Mouse (Mus musculus) olfactory bulb, adult 2 months (tissue): ENCODE measurements around the gene Gm6583. TPM values are rescaled to one million over a fixed set of nuclear protein-coding genes. Genes with fewer than 3 reads are reported as not detected.

Experiments
- H3K27ac ChIP-seq: fragments of 200-500 bp; 2 replicates; pipeline ENCODE4 v1.5.1; 2012; ENCODE audit warnings: low read depth, low read length; ENCODE audit not compliant: insufficient read depth
- H3K4me1 ChIP-seq: fragments of 200-500 bp; 2 replicates; pipeline ENCODE4 v1.6.1; 2012; ENCODE audit warnings: low read length; ENCODE audit not compliant: control insufficient read depth, insufficient read depth
- H3K4me3 ChIP-seq: fragments of 200-500 bp; 2 replicates; pipeline ENCODE4 v1.5.1; 2012; ENCODE audit warnings: mild to moderate bottlenecking, low read depth, low read length, moderate library complexity; ENCODE audit not compliant: insufficient read depth
- CTCF ChIP-seq: fragments of 200-500 bp; IDR thresholded peaks from 2 replicates; pipeline ENCODE4 v1.5.1; 2012; ENCODE audit warnings: low read depth, mild to moderate bottlenecking, low read length, moderate library complexity; ENCODE audit not compliant: insufficient read depth
- POLR2A ChIP-seq: fragments of 200-500 bp; IDR thresholded peaks from 2 replicates; pipeline ENCODE4 v1.6.1; 2012; ENCODE audit warnings: mild to moderate bottlenecking, low read depth, low read length, moderate library complexity; ENCODE audit not compliant: insufficient read depth
- WGBS: fragments of 180-500 bp; shearing (Covaris S2); methylation state at CpG from one replicate; pipeline ENCODE4 v1.1.7; 2018; 5-methylcytosine and 5-hydroxymethylcytosine counted together
- polyA plus RNA-seq: library from polyadenylated mRNA; stranded (reverse); fragments of >200 nt; gene quantifications from 2 replicates; pipeline ENCODE4 v1.2.4, GENCODE M21; 2012; ENCODE audit warnings: low replicate concordance; ENCODE audit not compliant: missing spikeins, insufficient read depth, insufficient read length

Gene Gm6583
- polyA plus RNA-seq, 1 experiment: not detected

DNA sequence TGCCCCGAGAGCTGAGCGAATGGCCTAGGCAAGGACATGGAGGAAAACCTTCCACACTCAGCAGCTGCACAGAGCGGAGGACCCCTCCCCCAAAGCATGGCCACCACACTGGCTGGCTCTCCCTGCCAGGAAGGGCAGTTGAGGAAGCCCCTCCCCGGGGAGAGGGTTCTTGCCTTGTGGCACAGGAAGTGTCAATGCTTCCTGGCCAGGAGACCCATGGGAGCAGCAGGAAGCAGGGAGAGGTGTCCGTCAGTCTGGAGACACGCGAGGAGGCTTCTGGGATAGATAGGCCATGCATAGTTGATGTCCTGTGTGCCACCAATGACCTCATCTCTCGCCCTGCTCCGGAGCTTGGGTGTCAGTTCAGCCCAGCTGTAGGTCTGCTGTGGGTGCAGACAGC is 489 bp upstream of the Gm6583 start:
- no peaks in the 10 kb centered on the region for H3K4me1 ChIP-seq
- WGBS: 86% methylated on average over 9 of the region's 9 CpGs
- no peak overlapping the region for H3K27ac ChIP-seq
- TF ChIP-seq CTCF: no peak
- TF ChIP-seq POLR2A: no peak
- no peak overlapping the region for H3K4me3 ChIP-seq

DNA sequence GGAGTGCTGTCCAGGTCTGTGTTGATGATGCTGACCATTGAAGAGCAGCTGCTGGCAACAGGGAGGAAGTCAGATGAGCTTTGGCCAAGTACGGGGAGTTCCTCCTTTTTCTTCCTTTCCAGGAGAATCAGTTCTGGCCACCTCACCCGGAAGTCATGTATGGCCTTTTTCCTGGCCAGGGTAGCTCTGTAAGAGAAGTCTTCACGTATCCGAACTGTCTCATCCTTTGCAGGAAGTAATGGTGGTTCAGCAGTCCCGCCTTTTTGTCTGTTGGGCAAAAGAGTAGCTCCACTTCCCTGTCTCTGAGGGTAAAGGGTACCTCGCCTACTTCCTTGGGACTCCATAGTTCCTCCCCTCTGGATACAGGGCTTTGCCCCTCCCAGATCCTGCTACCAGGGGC is 340 bp downstream of the Gm6583 start:
- H3K4me1 ChIP-seq: no peaks in the 10 kb centered on the region
- no peak overlapping the region for H3K4me3 ChIP-seq
- TF ChIP-seq CTCF (no peak), POLR2A (no peak)
- WGBS: 94% methylated on average over 6 of the region's 6 CpGs
- H3K27ac ChIP-seq: no peak overlapping the region

DNA sequence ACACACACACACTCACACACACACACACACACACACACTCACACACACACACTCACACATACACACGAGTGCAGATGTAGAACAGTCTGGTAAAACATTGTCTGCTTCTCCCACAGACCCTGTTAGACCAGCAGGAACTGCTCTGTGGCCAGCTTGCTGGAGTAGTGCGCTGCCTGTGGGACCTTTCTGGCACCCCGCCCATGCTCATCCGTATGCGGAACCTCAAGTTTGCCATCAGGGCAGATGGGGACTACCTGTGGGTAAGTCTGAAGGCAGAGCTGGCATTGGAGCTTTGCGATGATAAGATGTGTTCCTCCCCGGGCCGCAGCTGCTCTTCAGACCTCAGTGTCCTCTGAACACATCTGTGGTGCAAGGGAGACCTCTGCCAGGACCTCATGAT is 6.7 kb downstream of the Gm6583 start:
- Histone ChIP-seq H3K27ac (no peak overlapping the region), H3K4me3 (no peak overlapping the region), H3K4me1 (peaks cover 15% of the 10 kb centered on the region)
- WGBS: 88% methylated on average over 8 of the region's 8 CpGs
- TF ChIP-seq CTCF (no peak), POLR2A (no peak)

DNA sequence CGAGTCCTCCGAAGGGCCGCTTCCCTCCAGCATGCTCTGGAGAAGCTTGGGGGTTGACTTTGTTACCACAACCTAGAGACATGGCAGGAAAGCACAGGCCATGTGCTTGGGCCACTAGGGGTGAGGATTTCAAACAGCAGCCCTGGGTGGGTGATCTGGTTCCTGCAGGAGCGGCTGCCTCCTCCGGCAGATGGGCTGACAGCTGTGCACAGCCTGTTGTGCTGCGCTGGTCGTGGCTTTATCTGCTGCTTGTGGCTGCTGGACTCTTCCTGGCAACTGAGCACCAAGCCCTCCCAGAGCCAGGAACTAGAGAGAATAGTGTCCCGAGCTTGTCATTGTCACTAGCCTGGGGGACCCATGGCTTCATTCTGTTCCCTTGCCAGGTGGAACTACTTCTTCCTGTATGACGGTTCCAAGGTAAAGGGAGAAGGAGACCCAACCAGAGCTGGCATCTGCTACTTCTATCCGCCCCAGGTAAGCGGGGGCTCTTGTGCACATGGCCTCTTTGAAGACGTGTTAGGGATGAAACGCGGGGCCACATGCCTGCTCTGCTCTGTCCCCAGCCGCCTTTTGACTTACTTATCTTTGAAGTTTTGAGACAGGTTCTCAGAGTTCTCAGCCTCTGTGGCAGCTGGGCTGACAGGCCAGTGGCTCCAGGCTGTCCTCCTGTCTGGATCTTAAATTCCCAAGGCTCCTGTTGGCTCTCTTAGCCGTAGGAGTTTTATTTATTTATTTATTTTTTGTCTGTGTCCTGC is 9.4 kb downstream of the Gm6583 start:
- WGBS: 87% methylated on average over 16 of the region's 16 CpGs
- Histone ChIP-seq H3K4me1 (peaks cover 15% of the 10 kb centered on the region), H3K4me3 (no peak overlapping the region), H3K27ac (no peak overlapping the region)
- TF ChIP-seq CTCF (no peak), POLR2A (no peak)

DNA sequence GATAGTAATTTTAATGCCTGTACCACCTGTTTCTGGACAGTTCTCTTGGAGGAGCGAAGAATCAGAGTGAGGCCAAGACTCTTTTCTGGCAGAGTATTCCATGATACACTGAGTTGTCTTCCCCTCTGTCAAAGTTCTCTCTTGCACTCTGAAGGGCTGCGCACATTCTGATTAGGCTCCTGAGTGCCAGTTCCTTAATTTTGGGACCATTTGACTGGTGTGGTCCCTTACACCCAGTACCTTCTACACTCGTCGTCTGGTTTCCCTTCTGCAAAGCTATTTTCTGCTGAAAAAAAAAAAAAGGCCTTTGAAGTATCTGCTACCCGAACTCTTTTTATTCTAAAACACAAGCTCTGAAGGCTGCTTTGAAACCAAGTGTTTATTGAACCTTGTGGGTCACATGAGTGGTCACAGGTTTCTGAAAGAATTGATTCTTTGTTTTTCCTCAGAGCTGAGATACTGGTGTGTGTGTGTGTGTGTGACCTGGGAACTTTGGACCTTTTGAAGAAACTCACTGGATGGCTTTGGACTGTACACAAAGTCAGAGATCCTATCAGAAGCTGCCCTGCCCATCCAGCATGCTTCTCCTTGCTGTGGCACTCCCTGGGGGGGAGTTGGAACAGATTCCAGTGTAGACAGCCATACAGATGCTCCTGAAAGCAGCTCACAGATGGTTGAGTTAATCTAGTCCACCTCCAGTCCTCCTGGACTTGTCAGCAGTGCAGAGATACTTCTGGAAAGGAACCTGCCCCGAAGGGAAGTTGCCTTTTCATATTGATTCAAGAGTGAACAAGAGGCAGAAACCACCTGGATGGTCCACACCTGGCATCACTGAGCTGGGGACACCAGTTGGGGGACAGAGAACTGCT is 11.5 kb downstream of the Gm6583 start:
- H3K4me3 ChIP-seq: no peak overlapping the region
- WGBS: 57% methylated on average over 6 of the region's 6 CpGs
- TF ChIP-seq CTCF (no peak), POLR2A (no peak)
- peaks cover 17% of the 10 kb centered on the region for H3K4me1 ChIP-seq
- H3K27ac ChIP-seq: no peak overlapping the region

DNA sequence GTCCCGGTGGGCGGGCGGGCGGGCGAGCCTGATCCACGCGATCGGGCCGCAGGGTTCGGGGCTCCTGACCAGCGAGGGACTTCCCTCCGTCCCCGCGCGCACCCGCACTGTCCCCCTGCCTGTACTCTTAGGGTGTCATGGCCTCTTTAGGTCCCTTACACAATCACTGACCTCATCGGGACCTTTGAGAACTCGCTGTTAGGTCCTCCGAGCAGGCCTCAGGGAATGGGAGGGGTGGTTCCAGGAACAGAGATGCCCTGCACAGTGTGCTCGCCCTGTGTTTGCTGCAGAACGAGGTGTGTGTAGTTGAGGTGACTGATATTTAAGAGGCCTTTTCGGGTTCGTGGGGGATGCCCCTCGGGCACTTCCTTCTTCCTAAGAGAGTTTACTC is 12.6 kb downstream of the Gm6583 start:
- under 1% methylated on average over 24 of the region's 24 CpGs for WGBS
- H3K4me3 ChIP-seq: peak overlapping the region; percentile 72
- TF ChIP-seq POLR2A (no peak), CTCF (no peak)
- H3K4me1 ChIP-seq: peaks cover 17% of the 10 kb centered on the region
- H3K27ac ChIP-seq: no peak overlapping the region; the same call in 1 of the 2 replicates

DNA sequence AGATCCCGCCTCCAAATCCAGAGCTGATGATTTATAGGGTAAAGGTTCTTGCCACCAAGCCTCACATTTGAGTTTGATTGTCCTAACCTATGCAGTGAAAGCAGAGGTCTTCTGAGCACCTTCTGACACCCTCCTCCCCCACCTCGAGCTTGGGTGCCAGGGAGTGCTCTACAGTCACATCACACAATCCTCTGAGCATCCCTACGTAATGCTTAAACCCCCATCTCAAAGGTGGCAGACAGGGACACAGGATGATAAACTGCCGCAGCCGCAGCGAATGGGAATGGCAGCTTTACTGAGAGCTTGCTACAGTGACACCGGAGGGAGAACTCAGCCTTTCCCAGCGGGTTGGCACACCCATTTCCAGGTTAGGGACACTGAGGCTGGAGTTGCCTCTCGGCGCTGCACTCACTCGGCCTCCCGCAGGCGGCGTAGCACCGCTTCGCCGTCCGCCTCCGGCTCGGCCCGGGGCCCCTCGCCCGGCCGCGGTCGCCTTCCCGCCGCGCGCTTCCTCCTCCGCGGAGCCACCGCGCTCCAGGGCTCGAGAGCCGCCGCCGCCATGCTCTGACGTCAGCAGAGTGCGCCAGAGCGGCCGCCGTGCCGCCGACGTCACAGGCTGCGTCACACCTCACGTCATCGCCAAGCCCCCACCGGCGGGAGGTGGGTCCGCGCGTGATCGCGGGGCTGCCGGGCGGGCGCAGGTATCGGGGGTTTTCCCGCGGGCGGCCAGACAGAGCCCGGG is 13.2 kb downstream of the Gm6583 start, which contains the start of the genes Srrd and Hps4:
Srrd (minus strand) TSS at position 578 of the 742 bp plus-strand sequence.
Hps4 (plus strand) TSS at position 621 of the 742 bp plus-strand sequence.
- Histone ChIP-seq H3K4me3 (peak within 1 kb of the TSS; percentile 72), H3K27ac (no peak within 1 kb of the TSS; the same call in none of the 2 replicates), H3K4me1 (peaks cover 17% of the 10 kb centered on the region)
- WGBS: 2% methylated on average over 59 of the region's 64 CpGs
- peak; percentile 87 for TF ChIP-seq POLR2A
- no peak for TF ChIP-seq CTCF

DNA sequence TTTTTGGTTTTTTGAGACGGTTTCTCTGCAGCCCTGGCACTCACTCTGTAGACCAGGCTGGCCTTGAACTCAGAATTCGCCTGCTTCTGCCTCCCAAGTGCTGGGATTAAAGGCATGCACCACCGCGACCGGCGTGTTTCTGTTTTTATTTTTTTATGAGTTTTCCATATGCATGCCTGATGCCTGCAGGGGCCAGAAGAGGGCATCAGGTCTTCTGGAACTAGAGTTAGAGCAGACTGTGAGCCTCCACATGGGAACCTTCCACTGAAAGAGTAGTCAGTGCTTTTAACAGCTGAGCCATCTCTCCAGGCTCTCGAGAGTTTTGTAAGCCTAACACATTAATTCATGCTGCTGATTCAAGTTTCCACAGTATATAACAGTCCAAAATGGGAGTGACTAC is 16.6 kb downstream of the Gm6583 start:
- 48% methylated on average over 7 of the region's 7 CpGs for WGBS
- Histone ChIP-seq H3K4me3 (no peak overlapping the region), H3K27ac (no peak overlapping the region), H3K4me1 (0 out of 2 replicates have a peak, but pooled peaks cover 2% of the 10 kb centered on the region)
- TF ChIP-seq CTCF: no peak
- TF ChIP-seq POLR2A: no peak

DNA sequence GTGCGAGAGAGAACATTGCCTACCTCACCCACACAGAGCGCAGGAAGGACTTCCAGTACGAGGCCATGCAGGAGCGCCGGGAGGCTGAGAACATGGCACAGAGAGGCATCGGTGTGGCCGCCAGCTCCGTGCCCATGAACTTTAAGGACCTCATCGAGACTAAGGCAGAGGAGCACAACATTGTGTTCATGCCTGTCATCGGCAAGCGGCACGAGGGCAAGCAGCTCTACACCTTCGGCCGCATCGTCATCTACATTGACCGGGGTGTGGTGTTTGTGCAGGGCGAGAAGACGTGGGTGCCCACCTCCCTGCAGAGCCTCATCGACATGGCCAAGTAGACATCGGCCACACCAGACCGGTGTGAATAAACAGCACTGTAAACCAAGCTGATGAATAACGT is 18.8 kb downstream of the Gm6583 start:
- TF ChIP-seq POLR2A (no peak), CTCF (no peak)
- Histone ChIP-seq H3K27ac (no peak overlapping the region), H3K4me1 (0 out of 2 replicates have a peak, but pooled peaks cover 2% of the 10 kb centered on the region), H3K4me3 (no peak overlapping the region)
- 93% methylated on average over 22 of the region's 22 CpGs for WGBS
